Mouse (Mus musculus): ENCODE results near the gene Xpo6. TPM values are rescaled to one million over a fixed set of nuclear protein-coding genes. Genes with fewer than 3 reads are reported as not detected.

Xpo6 gene
- polyA plus RNA-seq, 1 experiment from 2014 or later = 51.0 TPM

GRCm38 (mm10) chr7:126083980-126084348, 116.3 kb downstream of the Xpo6 start:
- ATAC-seq = no peak
- H3K4me3 ChIP-seq (ENCODE audit: low read depth, low read length) = no peak overlapping the region
- no peak overlapping the region for H3K9ac ChIP-seq (ENCODE audit: low read depth, low read length)
- no peaks in the 10 kb centered on the region for H3K36me3 ChIP-seq (ENCODE audit: control insufficient read depth, insufficient read depth, low read length)
- 13% methylated on average over 4 of the region's 4 CpGs for WGBS
- no peaks in the 10 kb centered on the region for H3K9me3 ChIP-seq (replicated peaks; ENCODE audit: control insufficient read depth, low read length, poor library complexity, severe bottlenecking)
- no peak overlapping the region for H3K27ac ChIP-seq (ENCODE audit: low read length)
- H3K27me3 ChIP-seq (ENCODE audit: control insufficient read depth, insufficient read depth, low read depth, low read length) = peaks cover 9% of the 10 kb centered on the region
- H3K4me1 ChIP-seq (ENCODE audit: control insufficient read depth, insufficient read depth, low read length) = peaks cover 27% of the 10 kb centered on the region
- no peak overlapping the region for H3K4me2 ChIP-seq (ENCODE audit: low read length)

- H3K9me3 ChIP-seq (replicated peaks; ENCODE audit: control insufficient read depth, low read length, poor library complexity, severe bottlenecking) = no peaks in the 10 kb centered on the region
- H3K4me1 ChIP-seq (ENCODE audit: control insufficient read depth, insufficient read depth, low read length) = peaks cover 27% of the 10 kb centered on the region
- no peaks in the 10 kb centered on the region for H3K36me3 ChIP-seq (ENCODE audit: control insufficient read depth, insufficient read depth, low read length)
- ATAC-seq = no peak
- no peak overlapping the region for H3K4me3 ChIP-seq (ENCODE audit: low read depth, low read length)
- H3K27me3 ChIP-seq (ENCODE audit: control insufficient read depth, insufficient read depth, low read depth, low read length) = peaks cover 9% of the 10 kb centered on the region
- no peak overlapping the region for H3K27ac ChIP-seq (ENCODE audit: low read length)
- H3K4me2 ChIP-seq (ENCODE audit: low read length) = no peak overlapping the region
- no peak overlapping the region for H3K9ac ChIP-seq (ENCODE audit: low read depth, low read length)
- WGBS = 11% methylated on average over 9 of the region's 9 CpGs
These were observed 116.8 kb downstream of the Xpo6 start for GRCm38 (mm10) chr7:126083341-126083979.

- H3K27ac ChIP-seq (ENCODE audit: low read length) = peak within 1 kb of the TSS; percentile 36; the same call in 1 of the 2 replicates
- peaks cover 27% of the 10 kb centered on the region for H3K4me1 ChIP-seq (ENCODE audit: control insufficient read depth, insufficient read depth, low read length)
- peak within 1 kb of the TSS; percentile 77 for H3K9ac ChIP-seq (ENCODE audit: low read depth, low read length)
- peaks cover 9% of the 10 kb centered on the region for H3K27me3 ChIP-seq (ENCODE audit: control insufficient read depth, insufficient read depth, low read depth, low read length)
- H3K4me3 ChIP-seq (ENCODE audit: low read depth, low read length) = peak within 1 kb of the TSS; percentile 70
- peak within 1 kb of the TSS; percentile 94 for H3K4me2 ChIP-seq (ENCODE audit: low read length)
- 2% methylated on average over 37 of the region's 49 CpGs for WGBS
- ATAC-seq = peak; percentile 74
- no peaks in the 10 kb centered on the region for H3K36me3 ChIP-seq (ENCODE audit: control insufficient read depth, insufficient read depth, low read length)
- H3K9me3 ChIP-seq (replicated peaks; ENCODE audit: control insufficient read depth, low read length, poor library complexity, severe bottlenecking) = no peaks in the 10 kb centered on the region
These were observed 118.0 kb downstream of the Xpo6 start, which contains the start of gene Gsg1l for GRCm38 (mm10) chr7:126082286-126082741. Gene Gsg1l (minus strand): TSS chr7:126082411.

GRCm38 (mm10) chr7:126081727-126082285, 118.5 kb downstream of the Xpo6 start:
- H3K4me3 ChIP-seq (ENCODE audit: low read depth, low read length) = peak overlapping the region; percentile 70
- peaks cover 27% of the 10 kb centered on the region for H3K4me1 ChIP-seq (ENCODE audit: control insufficient read depth, insufficient read depth, low read length)
- peaks cover 9% of the 10 kb centered on the region for H3K27me3 ChIP-seq (ENCODE audit: control insufficient read depth, insufficient read depth, low read depth, low read length)
- H3K27ac ChIP-seq (ENCODE audit: low read length) = peak overlapping the region; percentile 36; the same call in 1 of the 2 replicates
- ATAC-seq = peak; percentile 47; the same call in 1 of the 2 replicates
- no peaks in the 10 kb centered on the region for H3K36me3 ChIP-seq (ENCODE audit: control insufficient read depth, insufficient read depth, low read length)
- WGBS = under 1% methylated on average over 62 of the region's 80 CpGs
- H3K9me3 ChIP-seq (replicated peaks; ENCODE audit: control insufficient read depth, low read length, poor library complexity, severe bottlenecking) = no peaks in the 10 kb centered on the region
- H3K4me2 ChIP-seq (ENCODE audit: low read length) = peak overlapping the region; percentile 94
- peak overlapping the region; percentile 77 for H3K9ac ChIP-seq (ENCODE audit: low read depth, low read length)

GRCm38 (mm10) chr7:126080949-126081654, 119.2 kb downstream of the Xpo6 start:
- Histone ChIP-seq H3K4me1 (ENCODE audit: control insufficient read depth, insufficient read depth, low read length) (peaks cover 23% of the 10 kb centered on the region), H3K9ac (ENCODE audit: low read depth, low read length) (peak overlapping the region; percentile 77), H3K9me3 (replicated peaks; ENCODE audit: control insufficient read depth, low read length, poor library complexity, severe bottlenecking) (no peaks in the 10 kb centered on the region), H3K4me2 (ENCODE audit: low read length) (peak overlapping the region; percentile 94), H3K4me3 (ENCODE audit: low read depth, low read length) (peak overlapping the region; percentile 70), H3K27me3 (ENCODE audit: control insufficient read depth, insufficient read depth, low read depth, low read length) (peaks cover 9% of the 10 kb centered on the region), H3K36me3 (ENCODE audit: control insufficient read depth, insufficient read depth, low read length) (no peaks in the 10 kb centered on the region), H3K27ac (ENCODE audit: low read length) (peak overlapping the region; percentile 36; the same call in 1 of the 2 replicates)
- WGBS = 15% methylated on average over 16 of the region's 16 CpGs
- peak; percentile 17; the same call in 1 of the 2 replicates for ATAC-seq

GRCm38 (mm10) chr7:126076935-126077334, 123.4 kb downstream of the Xpo6 start:
- 92% methylated on average over 1 of the region's 1 CpGs for WGBS
- Histone ChIP-seq H3K4me1 (ENCODE audit: control insufficient read depth, insufficient read depth, low read length) (0 out of 2 replicates have a peak, but pooled peaks cover 7% of the 10 kb centered on the region), H3K27me3 (ENCODE audit: control insufficient read depth, insufficient read depth, low read depth, low read length) (peaks cover 6% of the 10 kb centered on the region), H3K27ac (ENCODE audit: low read length) (no peak overlapping the region), H3K9me3 (replicated peaks; ENCODE audit: control insufficient read depth, low read length, poor library complexity, severe bottlenecking) (no peaks in the 10 kb centered on the region), H3K4me3 (ENCODE audit: low read depth, low read length) (no peak overlapping the region), H3K36me3 (ENCODE audit: control insufficient read depth, insufficient read depth, low read length) (no peaks in the 10 kb centered on the region), H3K9ac (ENCODE audit: low read depth, low read length) (no peak overlapping the region), H3K4me2 (ENCODE audit: low read length) (no peak overlapping the region)
- no peak for ATAC-seq

- H3K4me2 ChIP-seq (ENCODE audit: low read length) = no peak overlapping the region
- H3K27ac ChIP-seq (ENCODE audit: low read length) = no peak overlapping the region
- H3K9ac ChIP-seq (ENCODE audit: low read depth, low read length) = no peak overlapping the region
- 0 out of 2 replicates have a peak, but pooled peaks cover 4% of the 10 kb centered on the region for H3K4me1 ChIP-seq (ENCODE audit: control insufficient read depth, insufficient read depth, low read length)
- ATAC-seq = no peak
- H3K9me3 ChIP-seq (replicated peaks; ENCODE audit: control insufficient read depth, low read length, poor library complexity, severe bottlenecking) = peaks cover 3% of the 10 kb centered on the region; the same call in 1 of the 2 replicates
- no peaks in the 10 kb centered on the region; the same call in none of the 2 replicates for H3K27me3 ChIP-seq (ENCODE audit: control insufficient read depth, insufficient read depth, low read depth, low read length)
- WGBS = 79% methylated on average over 9 of the region's 9 CpGs
- no peaks in the 10 kb centered on the region for H3K36me3 ChIP-seq (ENCODE audit: control insufficient read depth, insufficient read depth, low read length)
- no peak overlapping the region for H3K4me3 ChIP-seq (ENCODE audit: low read depth, low read length)
These were observed 125.2 kb downstream of the Xpo6 start for GRCm38 (mm10) chr7:126075058-126075457.

GRCm38 (mm10) chr7:126070321-126070720, 130.0 kb downstream of the Xpo6 start:
- Histone ChIP-seq H3K9me3 (replicated peaks; ENCODE audit: control insufficient read depth, low read length, poor library complexity, severe bottlenecking) (peaks cover 4% of the 10 kb centered on the region; the same call in 1 of the 2 replicates), H3K9ac (ENCODE audit: low read depth, low read length) (no peak overlapping the region), H3K27ac (ENCODE audit: low read length) (no peak overlapping the region), H3K27me3 (ENCODE audit: control insufficient read depth, insufficient read depth, low read depth, low read length) (no peaks in the 10 kb centered on the region), H3K4me3 (ENCODE audit: low read depth, low read length) (no peak overlapping the region), H3K4me1 (ENCODE audit: control insufficient read depth, insufficient read depth, low read length) (no peaks in the 10 kb centered on the region), H3K36me3 (ENCODE audit: control insufficient read depth, insufficient read depth, low read length) (no peaks in the 10 kb centered on the region), H3K4me2 (ENCODE audit: low read length) (no peak overlapping the region)
- 97% methylated on average over 4 of the region's 4 CpGs for WGBS
- ATAC-seq = no peak

Data from midbrain, embryonic 16.5 days (tissue).